Mouse (Mus musculus) limb, embryonic 14.5 days (tissue): ENCODE results near the gene Cracr2b. TPM values are rescaled to one million over a fixed set of nuclear protein-coding genes. Genes with fewer than 3 reads are reported as not detected.
A peak's percentile ranks its signal among the peaks of the same experiment; 100 is the strongest.

ENCODE experiments used
- ATAC-seq: fragments of 200-750 bp; cut with Nextera tagmentation; 2 replicates; pipeline ENCODE4 v1.8.0; 2017; ENCODE audit warnings: low read depth, moderate number of reproducible peaks, moderate TSS enrichment; ENCODE audit not compliant: low FRiP score
- DNase-seq: peaks from one replicate; pipeline ENCODE4 v3.0.0-alpha.2; 2015; ENCODE audit warnings: low spot score
- H3K27ac ChIP-seq: fragments of 300-500 bp; sonication (generic); replicated peaks from 2 replicates; pipeline ENCODE4 v1.5.1; 2014; ENCODE audit warnings: low read depth, mild to moderate bottlenecking, low read length, moderate library complexity, mixed read lengths
- H3K27me3 ChIP-seq: fragments of 300-500 bp; sonication (generic); 2 replicates; pipeline ENCODE4 v1.6.1; 2014; ENCODE audit warnings: low read length, mixed read lengths; ENCODE audit not compliant: control insufficient read depth, insufficient read depth
- H3K36me3 ChIP-seq: fragments of 300-500 bp; sonication (generic); 2 replicates; pipeline ENCODE4 v1.6.1; 2014; ENCODE audit warnings: mild to moderate bottlenecking, low read length, moderate library complexity, mixed read lengths; ENCODE audit not compliant: control insufficient read depth, insufficient read depth
- H3K4me1 ChIP-seq: fragments of 300-500 bp; sonication (generic); 2 replicates; pipeline ENCODE4 v1.6.1; 2014; ENCODE audit warnings: antibody characterized with exemption, low read length, mixed read lengths; ENCODE audit not compliant: control insufficient read depth, insufficient read depth
- H3K4me2 ChIP-seq: fragments of 300-500 bp; sonication (generic); replicated peaks from 2 replicates; pipeline ENCODE4 v1.6.1; 2014; ENCODE audit warnings: low read depth, mild to moderate bottlenecking, low read length, moderate library complexity; ENCODE audit not compliant: severe bottlenecking
- H3K4me3 ChIP-seq: fragments of 300-500 bp; sonication (generic); replicated peaks from 2 replicates; pipeline ENCODE4 v1.5.1; 2014; ENCODE audit warnings: low read length
- H3K9ac ChIP-seq: fragments of 300-500 bp; sonication (generic); 2 replicates; pipeline ENCODE4 v1.6.1; 2014; ENCODE audit warnings: mild to moderate bottlenecking, low read depth, low read length, moderate library complexity; ENCODE audit not compliant: severe bottlenecking
- H3K9me3 ChIP-seq: fragments of 300-500 bp; sonication (generic); 2 replicates; pipeline ENCODE4 v1.6.1; 2016; ENCODE audit warnings: low read length; ENCODE audit not compliant: control insufficient read depth
- POLR2A ChIP-seq: fragments of 200-500 bp; IDR thresholded peaks from 2 replicates; pipeline ENCODE4 v1.8.0; 2012; ENCODE audit warnings: inconsistent platforms, mild to moderate bottlenecking, moderate library complexity, borderline replicate concordance; ENCODE audit not compliant: insufficient read depth, insufficient read length; ENCODE audit errors: extremely low read depth
- WGBS: fragments of 180-500 bp; shearing (Covaris S2); extraction: QIAGEN DNeasy Blood & Tissue Kit; methylation state at CpG from one replicate; pipeline ENCODE4 v1.1.7; 2014; 5-methylcytosine and 5-hydroxymethylcytosine counted together
- polyA plus RNA-seq, 2 experiments: library from polyadenylated mRNA; depleted of rRNA in 1 of 2; stranded (reverse) in 1 of 2; unstranded in 1 of 2; fragments of >200 nt; fragmentation: Nextera tagmentation in 1 of 2; extraction: Ambion mirVana in 1 of 2; gene quantifications; 2 replicates each; pipeline versions ENCODE4 v1.2.1 to v1.2.3; 2012 to 2014

Cracr2b gene
- polyA plus RNA-seq, 2 experiments, result 8.3 to 12.1 TPM

DNA sequence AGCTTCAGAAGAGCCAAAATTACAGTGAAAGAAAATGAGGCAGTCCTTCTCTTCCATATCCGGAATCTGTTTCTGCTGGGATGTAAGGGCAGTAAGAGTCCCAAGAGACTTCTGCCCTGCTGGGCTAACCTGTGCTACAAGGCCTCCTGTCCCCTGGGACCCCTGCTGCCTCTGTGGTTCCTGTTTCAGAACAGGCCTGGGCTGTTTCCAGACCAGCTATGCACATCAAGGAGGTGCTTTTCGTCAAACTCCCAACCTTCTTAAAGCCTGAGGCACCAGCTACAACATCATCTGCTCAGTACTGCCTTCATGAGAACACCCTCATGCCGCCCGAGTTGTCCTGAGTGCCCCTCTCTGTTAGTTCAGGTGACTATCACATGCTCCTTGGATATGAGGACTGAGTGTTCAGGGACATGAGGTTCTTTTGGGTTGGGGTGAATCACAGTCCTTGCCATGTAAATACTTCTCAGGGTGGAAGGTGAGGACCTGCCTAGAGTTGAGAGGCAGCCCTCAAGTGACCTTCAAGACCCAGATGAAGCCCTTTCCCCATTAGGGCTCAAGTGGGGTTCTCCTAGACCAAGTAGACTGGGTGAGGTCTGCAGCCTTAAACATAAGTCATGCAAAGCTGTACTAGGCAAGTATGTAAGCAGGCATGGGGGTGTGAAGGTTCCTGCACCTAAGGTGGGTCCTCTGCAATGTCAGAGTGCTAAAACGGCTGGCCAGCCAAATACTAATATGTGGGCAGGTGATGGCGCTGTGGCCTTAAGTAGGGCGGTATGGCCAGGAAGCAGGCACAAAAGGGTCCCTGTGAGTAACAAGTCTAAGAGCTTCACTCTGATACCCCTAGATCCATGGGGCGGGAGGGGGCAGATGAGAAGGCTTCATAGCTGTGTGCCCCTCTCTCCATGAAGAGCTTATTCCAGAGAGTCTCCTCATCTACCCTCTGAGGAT, 42.9 kb upstream of the Cracr2b start:
- no peaks in the 10 kb centered on the region for H3K36me3 ChIP-seq
- peaks cover 3% of the 10 kb centered on the region for H3K4me1 ChIP-seq
- no peaks in the 10 kb centered on the region for H3K9me3 ChIP-seq
- DNase-seq, result no peak
- no peak overlapping the region for H3K4me2 ChIP-seq
- no peak for TF ChIP-seq POLR2A
- no peaks in the 10 kb centered on the region for H3K27me3 ChIP-seq
- no peak overlapping the region for H3K4me3 ChIP-seq
- H3K27ac ChIP-seq, result no peak overlapping the region
- H3K9ac ChIP-seq, result no peak overlapping the region
- WGBS, result 68% methylated on average over 8 of the region's 8 CpGs
- ATAC-seq, result no peak

- Histone ChIP-seq H3K36me3 (no peaks in the 10 kb centered on the region), H3K9me3 (no peaks in the 10 kb centered on the region), H3K4me3 (no peak overlapping the region), H3K4me1 (no peaks in the 10 kb centered on the region), H3K9ac (no peak overlapping the region), H3K27ac (no peak overlapping the region), H3K27me3 (no peaks in the 10 kb centered on the region), H3K4me2 (no peak overlapping the region)
- 35% methylated on average over 7 of the region's 7 CpGs for WGBS
- TF ChIP-seq POLR2A, result no peak
- DNase-seq, result peak; percentile 32
- ATAC-seq, result no peak
These were observed 41.9 kb upstream of the Cracr2b start for GRCm38 (mm10) chr7:141418970-141419369.

GRCm38 (mm10) chr7:141420030-141420702, 40.7 kb upstream of the Cracr2b start:
- H3K4me3 ChIP-seq, result no peak overlapping the region
- DNase-seq, result no peak
- H3K9me3 ChIP-seq, result no peaks in the 10 kb centered on the region
- H3K27ac ChIP-seq, result no peak overlapping the region
- H3K4me1 ChIP-seq, result no peaks in the 10 kb centered on the region
- ATAC-seq, result no peak
- no peaks in the 10 kb centered on the region for H3K27me3 ChIP-seq
- no peak overlapping the region for H3K9ac ChIP-seq
- WGBS, result 85% methylated on average over 9 of the region's 9 CpGs
- no peak for TF ChIP-seq POLR2A
- no peak overlapping the region for H3K4me2 ChIP-seq
- H3K36me3 ChIP-seq, result no peaks in the 10 kb centered on the region

DNA sequence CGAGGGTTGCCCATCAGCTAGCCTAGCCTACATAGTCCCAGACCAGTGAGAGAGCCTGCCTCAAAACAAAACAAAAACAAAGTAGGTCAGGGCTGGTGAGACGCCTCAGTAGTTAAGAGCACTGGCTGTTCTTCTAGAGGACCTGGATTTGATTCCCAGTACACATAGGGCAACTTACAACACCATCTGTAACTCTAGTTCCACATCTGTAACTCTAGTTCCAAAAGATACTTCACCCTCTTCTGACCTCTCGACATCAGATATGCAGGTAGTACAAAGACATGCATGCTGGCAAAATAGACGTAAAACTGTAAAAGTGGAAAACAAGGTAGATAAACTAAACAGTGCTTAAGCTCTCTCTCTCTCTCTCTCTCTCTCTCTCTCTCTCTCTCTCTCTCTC, 37.1 kb upstream of the Cracr2b start:
- Histone ChIP-seq H3K4me3 (no peak overlapping the region), H3K4me1 (no peaks in the 10 kb centered on the region; the same call in 1 of the 2 replicates), H3K9ac (no peak overlapping the region), H3K4me2 (no peak overlapping the region), H3K27me3 (no peaks in the 10 kb centered on the region), H3K9me3 (no peaks in the 10 kb centered on the region), H3K27ac (no peak overlapping the region), H3K36me3 (no peaks in the 10 kb centered on the region)
- ATAC-seq (no peak), DNase-seq (no peak)
- 66% methylated on average over 4 of the region's 4 CpGs for WGBS
- TF ChIP-seq POLR2A, result no peak

DNA sequence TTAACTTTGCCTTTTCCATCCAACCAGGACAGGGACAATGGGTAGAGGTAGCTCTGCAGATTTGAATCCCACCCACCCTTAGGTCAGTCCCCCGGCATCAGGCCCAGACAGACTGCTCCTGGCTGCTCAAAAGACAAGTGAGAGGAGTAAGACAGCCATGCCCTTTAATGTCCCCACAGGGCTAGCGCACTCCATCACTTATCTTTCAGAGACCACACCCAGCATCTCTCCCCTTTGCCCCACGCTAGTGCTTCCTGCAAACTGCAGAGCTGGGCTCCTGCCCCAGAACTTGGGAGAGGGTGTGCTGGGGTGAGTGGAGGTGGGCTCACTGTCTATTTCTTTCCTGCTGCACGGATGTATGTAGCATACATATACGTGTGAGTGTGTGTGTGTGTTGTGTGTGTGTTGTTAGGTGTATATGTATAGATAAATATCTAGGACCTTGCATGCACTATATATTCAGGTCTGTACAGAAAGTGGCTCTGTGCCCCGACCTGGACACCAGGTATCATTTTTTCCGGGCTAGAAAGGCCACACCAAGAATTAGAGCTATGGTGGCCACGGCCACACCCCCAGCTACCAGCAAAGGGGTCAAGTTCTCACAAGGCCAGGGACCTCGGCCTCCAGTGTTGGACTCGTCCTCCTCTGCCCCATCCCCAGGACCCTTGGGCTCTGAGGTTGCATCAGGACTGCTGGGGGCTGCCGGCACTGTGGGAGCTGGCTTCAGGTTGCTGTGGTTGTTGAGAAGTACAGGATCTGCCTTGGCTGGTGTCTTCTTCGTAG, 33.8 kb upstream of the Cracr2b start:
- no peaks in the 10 kb centered on the region for H3K27me3 ChIP-seq
- H3K9me3 ChIP-seq, result no peaks in the 10 kb centered on the region
- H3K4me3 ChIP-seq, result no peak overlapping the region
- no peak overlapping the region for H3K4me2 ChIP-seq
- no peak overlapping the region for H3K27ac ChIP-seq
- TF ChIP-seq POLR2A, result no peak
- no peak overlapping the region for H3K9ac ChIP-seq
- H3K36me3 ChIP-seq, result peaks cover 21% of the 10 kb centered on the region
- peaks cover 6% of the 10 kb centered on the region for H3K4me1 ChIP-seq
- DNase-seq (no peak), ATAC-seq (no peak)
- 77% methylated on average over 12 of the region's 12 CpGs for WGBS
